Mouse (Mus musculus) cerebellum, adult 18-20 months (tissue): ENCODE results near the gene Scamp5.
"Not testable (repeated sequence)": the region's sequence is repeated elsewhere in the genome, so short reads cannot be mapped to it uniquely, and the experiment has no call there.

ENCODE experiments used
- DNase-seq, 2 experiments: peaks; one replicate each; pipeline ENCODE4 v3.0.0; 2021

Gene Scamp5

GRCm38 (mm10) chr9:57449715-57450114 is 18.1 kb downstream of the Scamp5 start:
- no peak for DNase-seq

GRCm38 (mm10) chr9:57440620-57441019 is 27.2 kb downstream of the Scamp5 start:
- no peak for DNase-seq

- DNase-seq = peak; percentile 87 to 95
Observed at GRCm38 (mm10) chr9:57439522-57440295, 28.2 kb downstream of the Scamp5 start, which contains the start of gene Ppcdc. Gene Ppcdc, minus strand, starts transcription at chr9:57440124.

- no peak for DNase-seq
Observed at GRCm38 (mm10) chr9:57439083-57439482, 28.8 kb downstream of the Scamp5 start.

GRCm38 (mm10) chr9:57437896-57438614 is 29.8 kb downstream of the Scamp5 start:
- DNase-seq = no peak

- no peak for DNase-seq
Observed at GRCm38 (mm10) chr9:57436166-57436565, 31.7 kb downstream of the Scamp5 start.

GRCm38 (mm10) chr9:57434405-57435165 is 33.3 kb downstream of the Scamp5 start:
- no peak for DNase-seq

GRCm38 (mm10) chr9:57433097-57434032 is 34.5 kb downstream of the Scamp5 start:
- peak; percentile 81 to 83 for DNase-seq

- no peak for DNase-seq
Observed at GRCm38 (mm10) chr9:57432480-57432879, 35.4 kb downstream of the Scamp5 start.

GRCm38 (mm10) chr9:57431202-57431601 is 36.7 kb downstream of the Scamp5 start:
- DNase-seq = no peak

GRCm38 (mm10) chr9:57428391-57428790 is 39.5 kb downstream of the Scamp5 start:
- DNase-seq = no peak

- no peak for DNase-seq
Observed at GRCm38 (mm10) chr9:57427937-57428336, 39.9 kb downstream of the Scamp5 start.

GRCm38 (mm10) chr9:57427123-57427522 is 40.7 kb downstream of the Scamp5 start:
- not testable (repeated sequence) for DNase-seq

- no peak for DNase-seq
Observed at GRCm38 (mm10) chr9:57425116-57425515, 42.7 kb downstream of the Scamp5 start.

GRCm38 (mm10) chr9:57424066-57424465 is 43.8 kb downstream of the Scamp5 start:
- DNase-seq = no peak

GRCm38 (mm10) chr9:57421688-57422111 is 46.2 kb downstream of the Scamp5 start:
- no peak for DNase-seq

- DNase-seq = no peak
Observed at GRCm38 (mm10) chr9:57421121-57421571, 46.7 kb downstream of the Scamp5 start.

- peak; percentile 48 to 49 for DNase-seq
Observed at GRCm38 (mm10) chr9:57420321-57421120, 47.3 kb downstream of the Scamp5 start.

- DNase-seq = no peak
Observed at GRCm38 (mm10) chr9:57419521-57420267, 48.2 kb downstream of the Scamp5 start.

- DNase-seq = peak; percentile 82 to 92
Observed at GRCm38 (mm10) chr9:57417341-57417740, 50.5 kb downstream of the Scamp5 start.
